Mouse (Mus musculus): ENCODE data around the gene Olfr325. TPM values are rescaled to one million over a fixed set of nuclear protein-coding genes. Genes with fewer than 3 reads are reported as not detected.

The Olfr325 gene
- total and polyA plus RNA-seq, 3 experiments = not detected

DNA sequence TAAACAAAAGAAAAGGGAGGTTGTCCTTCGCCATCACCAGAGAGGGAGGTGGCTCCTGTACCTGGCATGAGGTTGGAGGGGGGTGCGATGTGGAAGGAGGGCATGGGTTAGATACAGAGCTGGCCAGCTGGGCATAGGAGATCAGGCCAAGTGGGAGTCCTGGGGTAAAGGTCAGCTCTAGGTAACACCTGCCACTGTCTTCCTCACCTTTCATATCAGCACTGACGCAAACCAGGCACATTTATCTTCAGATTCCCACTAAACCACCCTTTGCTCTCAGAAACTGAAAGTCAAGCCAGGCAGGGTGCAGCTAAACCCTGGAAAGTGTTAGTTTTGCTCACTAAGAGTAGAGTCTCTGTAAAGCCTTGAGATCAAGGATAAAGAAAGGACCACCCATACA lies 40.8 kb downstream of the Olfr325 start:
- Histone ChIP-seq H3K27ac (ENCODE audit: insufficient read depth, low read depth) (no peak overlapping the region), H3K4me1 (ENCODE audit: control insufficient read depth in 1 of 2, insufficient read depth in 2 of 2) (no peaks in the 10 kb centered on the region), H3K9me3 (replicated peaks; ENCODE audit: low read length) (no peaks in the 10 kb centered on the region), H3K4me3 (replicated peaks in 1 of 3; ENCODE audit: low read depth in 2 of 3, low read length in 2 of 3, poor library complexity in 1 of 3) (no peak overlapping the region), H3K79me2 (replicated peaks; ENCODE audit: control insufficient read depth, extremely low read depth, insufficient read depth, poor library complexity, severe bottlenecking) (no peaks in the 10 kb centered on the region), H3K36me3 (replicated peaks in 1 of 2; ENCODE audit: control insufficient read depth in 1 of 2, insufficient read depth in 1 of 2, low read length in 1 of 2) (no peaks in the 10 kb centered on the region), H3K4me2 (ENCODE audit: insufficient read depth, low read depth, poor library complexity, severe bottlenecking) (no peak overlapping the region; the same call in 1 of the 2 replicates), H3K27me3 (replicated peaks) (peaks cover 97% of the 10 kb centered on the region), H3K9ac (ENCODE audit: insufficient read depth, low read depth) (no peak overlapping the region)
- dilution Hi-C loops (cut with MboI; ENCODE audit: extremely low pct_ligation_motif_present, extremely low pct_unique_long_range_greater_than_20kb, low sequenced_read_pairs) (no loop called here), in situ Hi-C loops (cut with MboI; ENCODE audit: low pct_ligation_motif_present, low pct_unique_long_range_greater_than_20kb, low sequenced_read_pairs) (no loop called here)
- TF ChIP-seq USF2 (conservative IDR thresholded peaks at IDR 0.05; ENCODE audit: low read depth, low read length) (no peak), ETS1 (conservative IDR thresholded peaks at IDR 0.05; ENCODE audit: low read depth, low read length) (no peak), PAX5 (IDR thresholded peaks at IDR 0.05; ENCODE audit: low read length) (no peak), NELFE (IDR thresholded peaks at IDR 0.05; ENCODE audit: low read depth, low read length) (no peak), MAZ (IDR thresholded peaks at IDR 0.05; ENCODE audit: low read depth, low read length) (no peak), ZMIZ1 (IDR thresholded peaks at IDR 0.05; ENCODE audit: low read depth, low read length) (no peak), MXI1 (IDR thresholded peaks at IDR 0.05; ENCODE audit: low read depth, low read length) (no peak), MEF2A (IDR thresholded peaks at IDR 0.05; ENCODE audit: borderline replicate concordance, low read depth, low read length) (no peak), POLR2A (IDR thresholded peaks at IDR 0.05; ENCODE audit: low read depth, low read length) (no peak), UBTF (IDR thresholded peaks at IDR 0.05; ENCODE audit: low read depth, low read length) (no peak), JUN (IDR thresholded peaks at IDR 0.05; ENCODE audit: insufficient read depth, low read depth, low read length) (no peak), SMC3 (IDR thresholded peaks at IDR 0.05; ENCODE audit: low read depth, low read length) (no peak), IRF4 (IDR thresholded peaks at IDR 0.05; ENCODE audit: low read depth, low read length) (no peak)
- no peak for DNase-seq (ENCODE audit: extremely low read depth)

- H3K4me1 ChIP-seq (ENCODE audit: control insufficient read depth in 1 of 2, insufficient read depth in 2 of 2) = no peaks in the 10 kb centered on the region
- peaks cover 98% of the 10 kb centered on the region for H3K27me3 ChIP-seq (replicated peaks)
- no peaks in the 10 kb centered on the region for H3K9me3 ChIP-seq (replicated peaks; ENCODE audit: low read length)
- in situ Hi-C loops (cut with MboI; ENCODE audit: low pct_ligation_motif_present, low pct_unique_long_range_greater_than_20kb, low sequenced_read_pairs) = no loop called here
- TF ChIP-seq E2F4 (IDR thresholded peaks at IDR 0.05; ENCODE audit: insufficient replicate concordance, low read depth, low read length) = no peak
- TF ChIP-seq MAX (IDR thresholded peaks at IDR 0.05; ENCODE audit: low read length) = no peak
- no peak for TF ChIP-seq KAT2A (IDR thresholded peaks at IDR 0.05; ENCODE audit: insufficient replicate concordance, low read length)
- TF ChIP-seq IRF4 (IDR thresholded peaks at IDR 0.05; ENCODE audit: low read depth, low read length) = no peak
- no peak for TF ChIP-seq TCF12 (IDR thresholded peaks at IDR 0.05; ENCODE audit: low read depth, low read length)
- no peak for TF ChIP-seq ZNF384 (IDR thresholded peaks at IDR 0.05; ENCODE audit: low read depth, low read length)
- TF ChIP-seq MEF2A (IDR thresholded peaks at IDR 0.05; ENCODE audit: borderline replicate concordance, low read depth, low read length) = no peak
- no peak for TF ChIP-seq RAD21 (IDR thresholded peaks at IDR 0.05; ENCODE audit: low read depth, low read length)
- TF ChIP-seq MAFK (IDR thresholded peaks at IDR 0.05; ENCODE audit: insufficient replicate concordance, low read length) = no peak
- no peak for TF ChIP-seq USF1 (IDR thresholded peaks at IDR 0.05; ENCODE audit: low read depth, low read length)
- no peak for TF ChIP-seq HCFC1 (IDR thresholded peaks at IDR 0.05; ENCODE audit: low read depth, low read length)
- no peak for TF ChIP-seq MXI1 (IDR thresholded peaks at IDR 0.05; ENCODE audit: low read depth, low read length)
- TF ChIP-seq SIN3A (IDR thresholded peaks at IDR 0.05; ENCODE audit: low read length) = no peak
- H3K9ac ChIP-seq (ENCODE audit: insufficient read depth, low read depth) = no peak overlapping the region
- no peak overlapping the region; the same call in 1 of the 2 replicates for H3K4me2 ChIP-seq (ENCODE audit: insufficient read depth, low read depth, poor library complexity, severe bottlenecking)
- no peaks in the 10 kb centered on the region for H3K79me2 ChIP-seq (replicated peaks; ENCODE audit: control insufficient read depth, extremely low read depth, insufficient read depth, poor library complexity, severe bottlenecking)
- DNase-seq (ENCODE audit: extremely low read depth) = no peak
- no peak overlapping the region for H3K27ac ChIP-seq (ENCODE audit: insufficient read depth, low read depth)
- H3K36me3 ChIP-seq (replicated peaks in 1 of 2; ENCODE audit: control insufficient read depth in 1 of 2, insufficient read depth in 1 of 2, low read length in 1 of 2) = no peaks in the 10 kb centered on the region
- dilution Hi-C loops (cut with MboI; ENCODE audit: extremely low pct_ligation_motif_present, extremely low pct_unique_long_range_greater_than_20kb, low sequenced_read_pairs) = no loop called here
- H3K4me3 ChIP-seq (replicated peaks in 1 of 3; ENCODE audit: low read depth in 2 of 3, low read length in 2 of 3, poor library complexity in 1 of 3) = no peak overlapping the region
Measured at GRCm38 (mm10) chr11:58618793-58619192, 41.3 kb downstream of the Olfr325 start.
